Mouse (Mus musculus) neural tube, embryonic 15.5 days (tissue): ENCODE measurements at regions not wholly inside any gene's neighbourhood (a gene's known extent, or its start where the extent isn't known, plus 50 kb on each side); places are given as distances from the start of the nearest gene placed in this dataset.

Experiments used
- ATAC-seq: fragments of 200-750 bp; cut with Nextera tagmentation; 2 replicates; pipeline ENCODE4 v1.8.0; 2017; ENCODE audit warnings: mild to moderate bottlenecking, moderate TSS enrichment, moderate library complexity; ENCODE audit not compliant: low FRiP score
- H3K27ac ChIP-seq: fragments of 300-500 bp; sonication (generic); replicated peaks from 2 replicates; pipeline ENCODE4 v1.5.1; 2015; ENCODE audit warnings: mild to moderate bottlenecking, inconsistent platforms
- H3K27me3 ChIP-seq: fragments of 300-500 bp; sonication (generic); replicated peaks from 2 replicates; pipeline ENCODE4 v1.6.1; 2015; ENCODE audit warnings: inconsistent platforms
- H3K36me3 ChIP-seq: fragments of 300-500 bp; sonication (generic); 2 replicates; pipeline ENCODE4 v1.6.1; 2015; ENCODE audit warnings: inconsistent platforms
- H3K4me1 ChIP-seq: fragments of 300-500 bp; sonication (generic); 2 replicates; pipeline ENCODE4 v1.6.1; 2015; ENCODE audit warnings: inconsistent platforms
- H3K4me2 ChIP-seq: fragments of 300-500 bp; sonication (generic); 2 replicates; pipeline ENCODE4 v1.6.1; 2015; ENCODE audit warnings: inconsistent platforms, mild to moderate bottlenecking, moderate library complexity
- H3K4me3 ChIP-seq: fragments of 300-500 bp; sonication (generic); replicated peaks from 2 replicates; pipeline ENCODE4 v1.5.1; 2015; ENCODE audit warnings: mild to moderate bottlenecking, inconsistent platforms
- H3K9ac ChIP-seq: fragments of 300-500 bp; sonication (generic); replicated peaks from 2 replicates; pipeline ENCODE4 v1.6.1; 2015; ENCODE audit warnings: mild to moderate bottlenecking, inconsistent platforms
- H3K9me3 ChIP-seq: fragments of 300-500 bp; sonication (generic); replicated peaks from 2 replicates; pipeline ENCODE4 v1.6.1; 2016; ENCODE audit warnings: inconsistent platforms
- WGBS: fragments of 180-500 bp; shearing (Covaris S2); methylation state at CpG from one replicate; pipeline ENCODE4 v1.1.7; 2015; ENCODE audit warnings: mixed read lengths; 5-methylcytosine and 5-hydroxymethylcytosine counted together

GRCm38 (mm10) chr16:73379056-73379455, 1032.6 kb downstream of the Robo2 start:
- Histone ChIP-seq H3K9ac (no peak overlapping the region), H3K27ac (no peak overlapping the region), H3K27me3 (no peaks in the 10 kb centered on the region), H3K4me1 (peaks cover 5% of the 10 kb centered on the region; the same call in 1 of the 2 replicates), H3K36me3 (no peaks in the 10 kb centered on the region), H3K4me3 (no peak overlapping the region), H3K9me3 (no peaks in the 10 kb centered on the region), H3K4me2 (no peak overlapping the region)
- ATAC-seq = no peak
- WGBS = 69% methylated on average over 2 of the region's 2 CpGs

GRCm38 (mm10) chr16:73374608-73375165, 1036.9 kb downstream of the Robo2 start:
- H3K4me1 ChIP-seq = peaks cover 5% of the 10 kb centered on the region; the same call in 1 of the 2 replicates
- H3K9ac ChIP-seq = no peak overlapping the region
- peak overlapping the region; percentile 58 for H3K27ac ChIP-seq
- peak; percentile 87 for ATAC-seq
- no peak overlapping the region for H3K4me3 ChIP-seq
- no peaks in the 10 kb centered on the region for H3K27me3 ChIP-seq
- H3K36me3 ChIP-seq = no peaks in the 10 kb centered on the region
- 39% methylated on average over 3 of the region's 3 CpGs for WGBS
- H3K9me3 ChIP-seq = no peaks in the 10 kb centered on the region
- no peak overlapping the region for H3K4me2 ChIP-seq

- H3K27me3 ChIP-seq = no peaks in the 10 kb centered on the region
- H3K27ac ChIP-seq = peak overlapping the region; percentile 45
- WGBS = 35% methylated on average over 10 of the region's 10 CpGs
- H3K4me3 ChIP-seq = no peak overlapping the region
- H3K9ac ChIP-seq = no peak overlapping the region
- H3K4me1 ChIP-seq = peaks cover 15% of the 10 kb centered on the region
- no peak; the same call in 1 of the 2 replicates for ATAC-seq
- H3K36me3 ChIP-seq = no peaks in the 10 kb centered on the region
- H3K4me2 ChIP-seq = no peak overlapping the region
- no peaks in the 10 kb centered on the region for H3K9me3 ChIP-seq
These were observed 1042.9 kb downstream of the Robo2 start for GRCm38 (mm10) chr16:73368607-73369233.

GRCm38 (mm10) chr16:73367926-73368325, 1043.7 kb downstream of the Robo2 start:
- Histone ChIP-seq H3K4me3 (no peak overlapping the region), H3K4me1 (peaks cover 15% of the 10 kb centered on the region), H3K9me3 (no peaks in the 10 kb centered on the region), H3K27me3 (no peaks in the 10 kb centered on the region), H3K4me2 (0 out of 2 replicates have a peak overlapping the region, but pooled peaks have one; percentile 29), H3K27ac (peak overlapping the region; percentile 45; the same call in 1 of the 2 replicates), H3K9ac (no peak overlapping the region), H3K36me3 (no peaks in the 10 kb centered on the region)
- ATAC-seq = no peak
- WGBS = 61% methylated on average over 5 of the region's 5 CpGs

- H3K4me1 ChIP-seq = peaks cover 15% of the 10 kb centered on the region
- H3K27ac ChIP-seq = no peak overlapping the region; the same call in 1 of the 2 replicates
- peak overlapping the region; percentile 29 for H3K4me2 ChIP-seq
- H3K9ac ChIP-seq = no peak overlapping the region
- peak; percentile 53; the same call in 1 of the 2 replicates for ATAC-seq
- no peaks in the 10 kb centered on the region for H3K36me3 ChIP-seq
- 32% methylated on average over 17 of the region's 17 CpGs for WGBS
- no peaks in the 10 kb centered on the region for H3K27me3 ChIP-seq
- no peaks in the 10 kb centered on the region for H3K9me3 ChIP-seq
- H3K4me3 ChIP-seq = no peak overlapping the region
These were observed 1044.3 kb downstream of the Robo2 start for GRCm38 (mm10) chr16:73367226-73367840.

- Histone ChIP-seq H3K9ac (no peak overlapping the region), H3K4me2 (no peak overlapping the region), H3K27me3 (no peaks in the 10 kb centered on the region), H3K27ac (no peak overlapping the region), H3K9me3 (no peaks in the 10 kb centered on the region), H3K4me1 (no peaks in the 10 kb centered on the region), H3K4me3 (no peak overlapping the region), H3K36me3 (no peaks in the 10 kb centered on the region)
- WGBS = 32% methylated on average over 5 of the region's 5 CpGs
- ATAC-seq = no peak
These were observed 1042.6 kb downstream of the Robo1 start for GRCm38 (mm10) chr16:73350698-73351097.

GRCm38 (mm10) chr16:73343941-73344340, 1035.8 kb downstream of the Robo1 start:
- no peaks in the 10 kb centered on the region for H3K36me3 ChIP-seq
- WGBS = 91% methylated on average over 1 of the region's 1 CpGs

GRCm38 (mm10) chr16:73343531-73343930, 1035.4 kb downstream of the Robo1 start:
- Histone ChIP-seq H3K4me3 (no peak overlapping the region), H3K9me3 (no peaks in the 10 kb centered on the region), H3K9ac (no peak overlapping the region), H3K4me1 (no peaks in the 10 kb centered on the region), H3K27me3 (no peaks in the 10 kb centered on the region), H3K27ac (no peak overlapping the region), H3K4me2 (no peak overlapping the region), H3K36me3 (no peaks in the 10 kb centered on the region)
- 76% methylated on average over 3 of the region's 3 CpGs for WGBS
- no peak for ATAC-seq

More at GRCm38 (mm10) chr16:73343941-73344340, 1035.8 kb downstream of the Robo1 start:
- Histone ChIP-seq H3K4me3 (no peak overlapping the region), H3K27me3 (no peaks in the 10 kb centered on the region), H3K4me1 (no peaks in the 10 kb centered on the region), H3K4me2 (no peak overlapping the region), H3K9me3 (no peaks in the 10 kb centered on the region), H3K9ac (no peak overlapping the region), H3K27ac (no peak overlapping the region)
- ATAC-seq = no peak

GRCm38 (mm10) chr16:73317644-73318043, 1009.5 kb downstream of the Robo1 start:
- no peak overlapping the region for H3K4me2 ChIP-seq
- H3K4me1 ChIP-seq = no peaks in the 10 kb centered on the region
- H3K27me3 ChIP-seq = no peaks in the 10 kb centered on the region
- H3K9me3 ChIP-seq = no peaks in the 10 kb centered on the region
- no peak overlapping the region for H3K27ac ChIP-seq
- no peaks in the 10 kb centered on the region for H3K36me3 ChIP-seq
- H3K4me3 ChIP-seq = no peak overlapping the region
- 93% methylated on average over 2 of the region's 2 CpGs for WGBS
- no peak overlapping the region for H3K9ac ChIP-seq
- ATAC-seq = no peak

- Histone ChIP-seq H3K4me1 (no peaks in the 10 kb centered on the region), H3K9ac (no peak overlapping the region), H3K4me3 (no peak overlapping the region), H3K27me3 (no peaks in the 10 kb centered on the region), H3K4me2 (no peak overlapping the region), H3K27ac (no peak overlapping the region), H3K36me3 (no peaks in the 10 kb centered on the region), H3K9me3 (no peaks in the 10 kb centered on the region)
- 55% methylated on average over 5 of the region's 5 CpGs for WGBS
- no peak for ATAC-seq
These were observed 1002.0 kb downstream of the Robo1 start for GRCm38 (mm10) chr16:73310096-73310495.

- H3K4me2 ChIP-seq = peak overlapping the region; percentile 37
- peak; percentile 75 for ATAC-seq
- H3K36me3 ChIP-seq = no peaks in the 10 kb centered on the region
- no peak overlapping the region for H3K9ac ChIP-seq
- 0 out of 2 replicates have a peak overlapping the region, but pooled peaks have one; percentile 0 for H3K4me3 ChIP-seq
- H3K4me1 ChIP-seq = no peaks in the 10 kb centered on the region
- H3K9me3 ChIP-seq = no peaks in the 10 kb centered on the region
- H3K27ac ChIP-seq = no peak overlapping the region
- H3K27me3 ChIP-seq = no peaks in the 10 kb centered on the region
- 33% methylated on average over 11 of the region's 11 CpGs for WGBS
These were observed 971.8 kb downstream of the Robo1 start for GRCm38 (mm10) chr16:73279951-73280350.

- Histone ChIP-seq H3K36me3 (no peaks in the 10 kb centered on the region), H3K27me3 (no peaks in the 10 kb centered on the region), H3K4me2 (no peak overlapping the region), H3K27ac (no peak overlapping the region), H3K9ac (no peak overlapping the region), H3K4me1 (no peaks in the 10 kb centered on the region), H3K4me3 (no peak overlapping the region), H3K9me3 (no peaks in the 10 kb centered on the region)
- WGBS = 40% methylated on average over 1 of the region's 1 CpGs
- ATAC-seq = no peak
These were observed 951.6 kb downstream of the Robo1 start for GRCm38 (mm10) chr16:73259691-73260090.
